Mouse (Mus musculus): ENCODE measurements around the gene Fank1.

DNA sequence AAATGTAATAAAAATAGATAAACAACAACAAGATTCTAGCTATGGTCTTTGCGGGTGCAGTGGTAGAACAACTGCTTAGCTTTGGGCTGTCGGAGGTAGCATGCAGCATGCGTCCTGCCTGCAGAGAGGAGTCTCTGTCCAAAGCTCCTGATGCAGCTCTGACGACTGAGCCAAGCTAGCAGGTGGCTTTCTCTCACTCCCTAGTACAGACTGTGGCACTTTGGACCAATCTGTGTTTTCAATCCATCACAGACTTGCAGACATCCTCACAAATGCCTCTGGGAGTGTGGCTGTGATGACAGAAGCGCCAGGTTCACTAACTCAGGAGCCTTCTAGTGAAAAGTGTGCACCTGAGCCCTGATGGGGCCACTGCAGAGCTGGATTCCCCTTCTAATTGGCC lies 47.3 kb upstream of the Fank1 start:
- no peak for TF ChIP-seq CTCF (IDR thresholded peaks at IDR 0.05)
- no peak for TF ChIP-seq POLR2A (IDR thresholded peaks at IDR 0.05; ENCODE audit: insufficient read depth, low read depth, low read length)
